Mouse (Mus musculus): ENCODE measurements at regions not wholly inside any gene's neighbourhood (a gene's known extent, or its start where the extent isn't known, plus 50 kb on each side); places are given as distances from the start of the nearest gene placed in this dataset.

GRCm38 (mm10) chr8:126857307-126858203 is 88.1 kb downstream of the Tomm20 start:
- intact Hi-C loops (cut with DNase I), result no loop called here
- DNase-seq (ENCODE audit: low spot score in 2 of 2), result no peak

DNA sequence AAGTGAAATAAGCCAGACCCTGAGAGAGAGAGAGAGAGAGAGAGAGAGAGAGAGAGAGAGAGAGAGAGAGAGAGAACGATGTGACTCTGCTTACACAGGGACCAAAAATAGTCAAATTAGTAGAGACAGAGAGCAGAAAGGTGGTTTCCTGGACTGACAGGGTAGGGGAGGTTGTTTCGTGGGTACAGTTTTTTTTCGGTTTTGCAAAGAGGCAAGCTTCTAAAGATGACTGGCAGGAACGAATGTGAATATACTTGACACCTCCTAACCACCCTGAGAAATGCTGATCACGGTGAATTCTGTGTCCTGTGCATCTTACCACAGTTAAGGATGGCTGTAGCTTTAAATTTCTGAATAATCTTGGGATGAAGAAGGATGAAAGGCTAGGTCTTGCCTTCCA is 89.7 kb downstream of the Tomm20 start:
- no peak for DNase-seq (ENCODE audit: low spot score in 2 of 2)
- intact Hi-C loops (cut with DNase I), result no loop called here

DNA sequence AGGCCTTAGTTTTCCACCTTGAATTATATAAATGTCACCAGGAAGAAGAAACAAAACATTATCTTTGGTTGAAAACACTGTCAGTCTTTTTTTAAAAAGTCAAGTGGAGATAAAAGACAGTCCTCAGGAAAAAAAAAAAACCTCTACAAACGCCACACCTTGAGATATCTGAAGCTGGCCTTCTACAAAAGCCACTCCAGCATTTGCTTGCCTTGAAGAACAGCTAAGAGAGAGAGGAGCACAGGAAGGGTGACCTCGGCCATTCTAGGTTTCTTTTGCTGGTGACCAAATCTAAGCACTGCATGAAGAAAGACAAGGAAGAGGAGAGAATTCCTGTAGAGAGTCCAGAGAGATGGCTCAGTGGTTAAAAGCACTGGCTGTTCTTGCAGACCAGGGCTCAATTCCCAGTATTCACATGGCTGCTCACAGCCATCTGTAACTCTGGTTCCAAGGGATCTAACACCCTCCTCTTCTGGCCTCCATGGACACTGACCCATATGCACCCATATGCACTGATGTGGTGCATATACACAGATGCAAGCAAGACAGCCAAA is 90.5 kb downstream of the Tomm20 start:
- intact Hi-C loops (cut with DNase I), result no loop called here
- no peak for DNase-seq (ENCODE audit: low spot score in 2 of 2)

DNA sequence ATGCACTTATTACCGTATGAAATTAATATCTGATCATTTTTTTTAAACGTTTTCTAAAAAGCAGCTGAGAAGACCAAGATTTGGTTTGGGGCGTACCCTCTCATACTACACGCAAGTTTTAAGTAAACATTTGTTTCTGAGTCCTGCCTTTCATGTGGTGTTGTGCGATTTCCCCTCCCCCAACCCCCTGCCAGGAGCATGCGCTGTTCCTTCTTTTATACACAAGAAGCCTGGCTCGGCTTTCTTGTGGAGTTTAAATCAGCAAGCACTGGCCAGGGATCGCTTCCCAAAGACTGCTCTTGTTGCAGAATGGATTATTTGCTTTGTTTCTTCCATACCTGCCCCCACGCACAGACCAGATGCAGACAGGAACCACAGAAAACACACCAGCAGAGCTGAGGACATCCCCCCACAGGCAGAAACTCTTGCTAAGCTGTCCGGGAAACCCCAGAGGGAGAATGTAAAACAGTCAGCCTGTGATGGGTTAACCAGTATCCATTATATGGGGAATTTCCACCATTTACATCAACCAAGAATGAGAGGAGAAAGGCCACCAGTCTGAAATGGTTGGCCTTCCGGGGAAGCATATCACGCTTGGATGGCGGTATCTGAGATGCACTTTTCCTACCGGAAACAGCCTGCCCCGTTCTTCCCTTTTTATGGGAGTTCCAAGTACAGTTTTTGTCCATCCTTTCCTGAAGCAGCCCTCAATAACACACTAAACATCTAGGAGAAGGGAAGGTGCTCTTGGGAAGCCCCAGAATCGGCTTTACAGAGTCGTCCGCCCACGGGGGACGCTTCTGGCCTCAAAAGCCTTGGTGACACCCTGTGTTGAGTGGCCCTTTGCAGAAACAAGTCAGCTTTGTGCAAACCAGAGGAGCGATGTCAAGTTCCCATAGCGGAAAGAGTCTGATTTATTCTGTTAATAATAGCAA is 91.3 kb downstream of the Tomm20 start:
- intact Hi-C loops (cut with DNase I), result no loop called here
- DNase-seq (ENCODE audit: low spot score in 2 of 2), result no peak

GRCm38 (mm10) chr8:126852663-126853390 is 92.8 kb downstream of the Tomm20 start:
- intact Hi-C loops (cut with DNase I), result no loop called here

DNA sequence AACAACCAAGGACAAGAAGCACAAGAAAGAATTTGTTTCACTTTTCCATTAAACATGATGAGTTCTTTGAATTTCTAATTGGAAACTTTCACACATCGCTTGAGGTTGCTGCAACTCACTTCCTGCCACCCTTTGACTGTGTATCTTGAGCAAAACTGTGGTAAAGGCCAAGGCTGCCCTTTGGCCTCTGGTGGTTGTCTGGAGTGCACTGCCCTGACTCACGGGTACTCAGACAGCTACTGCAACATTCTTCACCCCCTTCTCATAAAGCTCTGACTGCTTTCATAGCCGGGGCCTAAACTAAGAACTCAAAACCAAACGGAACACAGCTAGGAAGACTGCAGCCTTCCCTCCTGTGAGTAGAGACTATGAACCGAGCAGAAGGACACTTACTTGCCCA is 93.5 kb downstream of the Tomm20 start:
- DNase-seq (ENCODE audit: low spot score in 2 of 2), result no peak
- intact Hi-C loops (cut with DNase I), result no loop called here

More at GRCm38 (mm10) chr8:126852663-126853390, 92.8 kb downstream of the Tomm20 start:
- no peak for DNase-seq (ENCODE audit: low spot score in 2 of 2)

- intact Hi-C loops (cut with DNase I), result no loop called here
Observed at GRCm38 (mm10) chr8:126851780-126852179, 93.9 kb downstream of the Tomm20 start.

DNA sequence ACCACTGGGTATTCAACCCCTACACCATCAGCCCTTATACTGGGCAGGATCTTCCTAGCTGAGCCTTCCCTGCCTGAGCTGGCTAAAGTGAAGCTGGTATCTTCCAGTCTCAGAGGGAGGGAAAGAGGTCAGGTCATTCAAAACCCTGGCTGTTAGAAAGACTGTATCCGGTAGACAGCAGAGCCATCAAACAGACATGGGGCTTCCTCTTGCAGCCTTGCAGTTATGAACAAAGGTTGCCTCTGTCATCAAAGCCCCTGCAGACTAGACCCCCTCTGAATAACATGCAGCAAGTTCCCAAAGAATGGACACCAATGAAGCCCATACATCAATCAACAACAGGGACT is 95.5 kb downstream of the Tomm20 start:
- DNase-seq (ENCODE audit: low spot score in 2 of 2), result no peak
- intact Hi-C loops (cut with DNase I), result no loop called here

More at GRCm38 (mm10) chr8:126851780-126852179, 93.9 kb downstream of the Tomm20 start:
- no peak for DNase-seq (ENCODE audit: low spot score in 2 of 2)

DNA sequence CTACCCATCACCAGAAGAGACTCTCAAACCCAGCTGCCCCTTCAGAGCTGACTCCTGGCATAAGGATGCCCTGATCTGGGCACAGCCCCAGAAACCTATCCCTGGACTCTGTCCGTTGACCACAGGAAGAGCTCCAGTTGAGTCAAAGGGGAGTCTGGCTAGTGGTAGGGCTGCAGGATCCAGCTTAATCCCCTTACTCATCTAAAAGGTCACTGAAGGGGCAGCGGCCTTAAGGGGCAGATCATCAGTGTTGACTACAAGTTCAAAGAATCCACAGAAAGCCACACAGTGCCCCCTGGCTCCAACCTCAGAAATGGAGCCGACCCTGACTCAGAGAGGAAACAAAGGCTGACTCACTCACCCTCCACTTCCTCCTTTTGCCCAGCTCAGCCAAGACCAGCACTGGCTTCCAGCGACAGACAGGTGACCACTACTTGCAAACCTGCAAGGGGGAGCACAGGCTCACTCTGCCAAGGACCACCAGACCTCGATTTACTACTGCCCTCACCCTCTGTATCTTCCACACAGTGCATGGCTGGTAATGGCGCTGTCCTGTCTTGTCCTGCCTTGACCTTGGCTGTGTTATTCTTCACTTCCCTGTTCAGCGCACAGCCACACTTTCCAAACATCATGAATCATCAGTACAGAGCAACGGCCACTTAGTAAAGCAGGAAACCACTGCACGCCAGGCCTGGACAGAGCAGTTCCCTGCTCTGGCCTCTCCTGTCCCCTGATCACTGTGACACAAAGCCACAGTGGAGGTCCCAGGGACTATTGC is 96.0 kb downstream of the Tomm20 start:
- intact Hi-C loops (cut with DNase I), result no loop called here
- DNase-seq (ENCODE audit: low spot score in 2 of 2), result peak in 1 of 2 experiments; percentile 53

- intact Hi-C loops (cut with DNase I), result no loop called here
Observed at GRCm38 (mm10) chr8:126848369-126849105, 97.1 kb downstream of the Tomm20 start.

DNA sequence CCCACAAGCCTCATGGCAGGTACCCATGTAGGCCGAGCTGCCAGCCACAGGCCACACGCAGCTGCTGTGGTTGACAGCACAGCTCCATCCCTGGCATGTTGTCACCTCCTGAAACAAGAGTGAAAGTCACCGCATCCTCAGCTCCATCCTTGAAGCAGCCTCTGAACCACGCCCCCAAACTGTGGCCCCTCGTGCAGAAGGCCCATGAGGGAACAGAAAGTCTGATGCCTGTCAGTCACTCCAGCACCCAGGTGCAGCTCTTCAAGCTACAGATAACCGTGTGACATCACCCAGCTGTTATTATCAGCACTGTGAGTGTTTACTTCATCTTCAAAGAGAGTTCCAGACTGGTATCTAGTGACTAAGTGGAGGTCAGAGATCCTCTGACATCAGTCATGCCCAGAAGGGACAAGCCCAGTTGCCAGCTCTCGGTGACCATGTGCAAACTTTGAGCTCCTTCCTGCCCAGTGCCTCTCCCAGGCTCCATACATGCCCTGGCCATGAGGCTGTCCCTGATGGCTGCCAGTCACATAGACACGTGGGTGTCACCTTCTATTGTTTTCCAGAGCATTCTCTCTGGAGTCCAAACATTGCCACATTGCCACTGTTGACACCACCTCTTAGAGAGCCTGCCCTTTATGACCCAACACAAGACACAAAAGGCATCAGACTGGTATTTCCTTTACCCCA is 97.8 kb downstream of the Tomm20 start:
- no peak for DNase-seq (ENCODE audit: low spot score in 2 of 2)
- intact Hi-C loops (cut with DNase I), result no loop called here

More at GRCm38 (mm10) chr8:126848369-126849105, 97.1 kb downstream of the Tomm20 start:
- no peak for DNase-seq (ENCODE audit: low spot score in 2 of 2)

DNA sequence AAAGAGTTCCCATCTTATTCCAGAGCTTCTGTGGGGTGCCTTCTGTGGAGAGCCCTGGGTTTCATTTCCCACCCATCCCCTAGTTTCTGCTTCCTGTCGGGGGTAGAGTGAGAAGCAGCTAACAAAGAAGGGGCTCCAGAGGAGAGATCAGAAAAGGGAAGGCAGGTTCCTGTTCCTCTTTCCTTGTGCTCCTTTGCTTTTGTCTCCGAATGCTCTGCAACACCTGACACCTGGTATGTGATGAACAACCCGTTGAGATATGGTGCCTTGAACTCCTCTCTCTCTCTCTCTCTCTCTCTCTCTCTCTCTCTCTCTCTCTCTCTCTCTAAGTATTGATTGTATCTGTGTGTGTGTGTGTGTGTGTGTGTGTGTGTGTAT is 99.5 kb downstream of the Tomm20 start:
- intact Hi-C loops (cut with DNase I), result no loop called here
- DNase-seq (ENCODE audit: low spot score in 2 of 2), result no peak

DNA sequence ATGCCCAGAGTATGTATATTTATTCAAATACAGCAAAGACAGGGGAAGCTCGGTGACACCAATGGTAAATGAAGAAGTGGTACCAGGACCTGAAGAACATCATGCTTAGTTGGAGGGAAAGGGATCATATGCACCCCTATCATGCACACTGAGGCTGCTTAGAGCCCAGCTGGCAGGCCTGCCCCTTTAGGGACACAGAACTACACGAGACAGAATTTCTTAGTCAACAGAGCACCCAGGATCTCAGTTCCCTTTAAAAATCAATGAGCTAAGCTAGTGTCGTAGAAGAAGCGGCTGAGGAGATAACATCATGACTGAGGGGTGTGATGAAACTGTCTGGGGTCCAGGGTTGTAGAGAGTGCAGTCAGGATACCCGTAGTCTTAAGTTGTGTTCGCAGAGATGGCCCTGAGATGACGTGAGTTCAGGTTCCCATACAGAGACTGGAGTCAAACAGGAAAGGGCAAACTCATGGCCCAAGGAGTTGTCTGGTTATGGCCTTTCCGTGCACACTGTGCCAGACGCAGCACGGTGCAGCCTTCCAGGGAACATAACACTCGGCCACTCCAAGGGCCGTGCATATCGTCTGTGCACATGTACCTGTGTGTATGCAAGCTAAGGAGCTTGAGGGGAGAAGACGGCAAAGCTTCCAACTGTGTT is 100.0 kb downstream of the Tomm20 start:
- no peak for DNase-seq (ENCODE audit: low spot score in 2 of 2)
- intact Hi-C loops (cut with DNase I), result no loop called here

DNA sequence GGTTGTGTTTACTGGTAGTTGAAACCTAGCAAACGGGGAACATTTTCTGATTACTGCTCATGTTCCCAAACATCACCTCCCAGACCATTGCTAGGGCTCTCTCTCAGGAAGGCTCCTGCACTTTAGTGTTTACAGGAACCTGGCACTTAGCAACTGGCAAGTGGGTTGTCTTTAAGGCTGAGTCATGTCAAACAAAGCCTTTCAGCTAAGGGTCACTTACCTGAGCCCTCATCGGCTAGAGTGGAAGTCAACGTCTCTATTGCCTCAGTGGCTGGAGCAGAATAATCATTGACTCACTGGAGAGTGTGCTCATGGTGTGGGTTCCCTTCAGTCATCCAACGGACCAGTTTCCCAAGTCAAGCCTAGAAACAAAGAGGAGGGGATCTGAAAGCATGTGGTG is 101.0 kb downstream of the Tomm20 start:
- no peak for DNase-seq (ENCODE audit: low spot score in 2 of 2)
- intact Hi-C loops (cut with DNase I), result no loop called here

- intact Hi-C loops (cut with DNase I), result no loop called here
- no peak for DNase-seq (ENCODE audit: low spot score in 2 of 2)
Observed at GRCm38 (mm10) chr8:126841187-126841586, 104.5 kb downstream of the Tomm20 start.

DNA sequence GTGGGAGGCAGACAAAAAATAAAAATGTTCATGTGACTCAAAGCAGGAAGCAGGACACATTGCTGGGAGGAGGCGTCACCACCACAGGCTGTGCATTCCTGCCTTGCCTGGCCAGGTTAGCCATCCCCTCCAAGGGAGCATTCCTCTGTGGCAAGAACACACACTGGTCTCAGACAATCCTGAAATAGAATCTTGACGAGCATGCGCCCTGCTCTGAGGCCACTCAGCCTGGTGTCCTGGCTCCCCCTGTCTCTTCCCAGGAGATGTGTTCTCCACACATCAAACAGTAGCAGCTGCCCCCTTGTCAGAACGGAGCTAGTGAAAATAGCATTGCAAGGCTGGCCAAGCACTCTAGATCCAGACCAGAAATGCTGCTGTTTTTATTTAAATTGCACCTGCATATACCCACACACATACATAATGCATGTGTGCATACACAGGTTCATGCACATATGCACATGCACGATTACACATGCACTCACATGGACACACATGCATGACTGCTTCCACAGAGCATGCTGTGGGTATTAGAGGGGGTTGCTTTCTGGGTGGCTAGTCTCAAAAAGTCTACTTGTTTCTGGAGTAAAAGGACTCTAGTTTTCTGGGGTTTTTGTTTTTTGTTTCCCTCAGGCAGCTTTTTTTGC is 105.8 kb downstream of the Tomm20 start:
- peak; percentile 78 to 90 for DNase-seq (ENCODE audit: low spot score in 2 of 2)
- intact Hi-C loops (cut with DNase I), result loop anchor here (1.0 to 10.0 kb wide), 5 partner anchors 81 to 323 kb away; no protein-coding TSS in a partner anchor

All from left cerebral cortex, postnatal 25 days (tissue).